Mouse (Mus musculus) kidney, postnatal 36 days (tissue): ENCODE measurements at regions not wholly inside any gene's neighbourhood (a gene's known extent, or its start where the extent isn't known, plus 50 kb on each side); places are given as distances from the start of the nearest gene placed in this dataset.

Experiments used
- DNase-seq, 2 experiments: peaks; one replicate each; pipeline ENCODE4 v3.0.0; 2021 to 2022; ENCODE audit warnings: mixed read lengths in 2 of 2

DNA sequence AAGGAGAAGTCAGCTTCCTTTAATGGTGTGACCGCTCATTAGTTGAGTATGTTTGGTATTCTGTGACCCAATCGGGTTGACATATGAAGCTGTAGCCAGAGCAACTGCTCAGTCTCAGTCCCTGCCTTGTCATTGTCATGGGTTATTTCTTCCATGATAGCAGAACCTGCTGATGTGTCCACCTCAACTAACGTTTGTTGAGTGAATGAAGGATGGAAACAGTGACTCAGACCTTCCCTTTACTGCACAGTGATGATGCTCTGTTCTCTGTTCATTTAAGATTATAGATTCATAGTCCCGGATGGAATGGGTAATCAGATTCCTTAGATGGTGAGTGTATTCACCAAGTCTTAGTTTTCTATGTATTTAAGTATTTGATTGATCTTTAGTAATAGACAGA lies 493.3 kb upstream of the Adamts16 start:
- no peak for DNase-seq

GRCm38 (mm10) chr13:71333146-71333545 lies 491.5 kb upstream of the Adamts16 start:
- no peak for DNase-seq

GRCm38 (mm10) chr13:71330321-71330720 lies 488.7 kb upstream of the Adamts16 start:
- no peak for DNase-seq

DNA sequence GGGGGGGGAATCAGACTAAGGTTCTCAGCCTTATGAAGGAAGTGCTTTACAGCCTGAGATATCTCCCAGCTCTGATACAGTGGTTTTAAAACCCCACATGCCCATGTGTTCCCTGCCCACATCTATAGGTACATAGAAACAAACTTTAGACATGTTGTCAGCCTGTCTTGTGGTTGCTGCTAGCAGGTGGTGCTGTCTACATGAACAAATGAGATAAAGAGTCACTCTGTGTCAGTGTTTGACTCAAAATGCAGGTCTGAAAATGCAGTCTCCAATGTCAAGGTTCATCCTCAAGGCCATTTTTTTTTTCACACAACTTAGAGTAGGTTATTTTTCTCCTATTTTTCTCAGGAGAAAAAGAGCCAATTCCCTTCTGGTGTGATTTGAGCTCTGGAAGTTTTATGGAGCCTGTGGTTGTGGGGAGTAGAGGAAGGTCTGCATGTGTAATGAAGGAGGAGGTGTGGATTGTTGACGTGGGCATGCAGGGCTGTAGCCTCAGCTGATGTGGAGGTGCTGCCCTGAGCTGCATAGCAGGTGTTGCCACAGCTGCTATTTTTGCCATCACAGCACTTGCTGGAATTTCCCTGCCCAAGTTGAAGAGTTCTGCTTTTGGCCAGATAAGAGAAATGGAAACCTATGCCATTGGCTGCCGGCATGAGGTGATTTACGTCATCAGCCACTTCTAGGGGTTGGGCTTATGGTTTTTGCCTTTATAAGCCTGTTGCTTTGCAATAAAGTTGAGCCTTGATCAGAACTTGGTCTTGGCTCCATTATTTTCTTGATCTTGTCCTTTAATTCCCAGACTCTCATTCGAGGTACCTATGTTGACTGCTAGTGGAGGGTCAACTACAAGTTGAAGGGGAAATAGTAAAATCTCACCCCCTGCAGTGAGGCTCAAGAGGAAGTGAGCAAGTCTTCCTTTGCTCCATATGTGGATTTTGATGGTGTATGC lies 486.5 kb upstream of the Adamts16 start:
- no peak for DNase-seq

GRCm38 (mm10) chr13:71320489-71320888 lies 478.9 kb upstream of the Adamts16 start:
- no peak for DNase-seq

DNA sequence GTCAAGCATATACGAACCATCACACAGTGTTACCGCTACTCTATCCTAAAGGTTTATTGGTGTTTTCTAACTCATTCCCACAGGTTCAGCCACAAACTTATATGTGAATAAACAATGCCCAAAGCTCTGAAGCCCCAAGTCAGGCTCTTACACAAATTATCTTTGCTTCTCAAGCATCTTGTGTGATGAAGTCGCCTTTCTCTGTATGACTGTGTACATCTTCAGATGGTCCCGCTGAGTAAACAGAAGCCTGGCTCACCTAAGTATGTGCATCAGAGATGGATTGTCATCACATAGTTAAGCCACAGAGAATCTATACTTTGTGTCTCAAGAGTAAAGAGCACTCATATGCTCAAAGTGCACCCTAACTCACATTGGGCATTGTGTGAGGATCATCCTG lies 462.3 kb upstream of the Adamts16 start:
- DNase-seq: no peak

DNA sequence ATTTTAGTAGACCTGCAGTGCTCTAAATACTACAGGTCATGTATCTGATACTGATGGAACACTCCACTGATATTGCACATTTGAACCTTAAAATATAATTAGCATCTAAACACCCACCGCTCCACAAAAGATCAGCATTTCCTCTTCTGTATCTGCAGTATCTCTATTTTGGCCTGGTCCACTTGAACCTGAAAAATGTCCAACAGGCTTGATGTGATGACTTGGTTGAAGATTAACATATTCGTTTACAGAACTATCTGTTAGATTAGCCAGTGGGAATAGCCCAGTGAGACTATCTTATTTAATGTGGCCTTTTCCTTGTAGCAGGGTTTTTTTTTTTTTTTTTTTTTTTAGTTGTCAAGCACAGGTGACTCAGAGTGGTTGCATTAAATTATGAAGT lies 434.4 kb upstream of the Adamts16 start:
- DNase-seq: no peak

GRCm38 (mm10) chr13:71274139-71274538 lies 432.5 kb upstream of the Adamts16 start:
- DNase-seq: no peak

DNA sequence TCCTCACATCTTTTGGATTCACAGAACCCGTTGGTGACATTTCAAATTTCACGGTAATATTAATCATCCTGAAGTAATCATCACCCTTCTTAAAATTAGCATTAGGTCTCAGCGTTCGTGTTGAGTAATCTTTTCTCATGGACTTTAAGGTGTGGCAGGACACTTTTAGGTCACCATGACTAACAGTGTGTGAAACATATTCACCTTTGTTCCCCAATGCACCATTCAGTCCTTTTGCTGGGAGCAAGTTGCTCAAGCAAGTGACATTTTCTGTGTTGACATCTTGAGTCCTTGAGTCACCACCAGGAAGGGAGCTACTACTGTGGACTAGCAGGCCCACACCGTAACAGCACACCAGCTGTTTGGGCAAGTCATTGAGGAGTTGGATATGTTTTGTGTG lies 431.9 kb upstream of the Adamts16 start:
- DNase-seq: peak; percentile 15 to 29

DNA sequence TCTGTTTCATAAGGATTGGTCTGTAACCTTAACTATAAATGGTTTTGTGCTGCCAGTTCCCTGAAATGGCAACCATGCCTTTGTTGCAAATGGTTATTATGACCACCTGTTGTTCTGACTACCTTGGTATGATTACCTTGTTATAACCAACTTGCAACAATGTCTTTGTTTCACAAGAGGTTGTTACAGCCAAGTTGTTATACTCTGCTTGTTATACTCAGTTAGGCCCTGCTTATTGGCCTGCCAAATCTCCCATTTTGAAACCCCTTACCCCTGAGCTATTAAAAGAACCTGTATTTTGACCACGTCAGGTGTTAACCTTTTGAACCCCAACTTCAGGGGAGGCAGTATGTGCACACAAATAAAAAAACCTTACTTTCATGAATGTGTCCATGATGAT lies 431.5 kb upstream of the Adamts16 start:
- no peak for DNase-seq

DNA sequence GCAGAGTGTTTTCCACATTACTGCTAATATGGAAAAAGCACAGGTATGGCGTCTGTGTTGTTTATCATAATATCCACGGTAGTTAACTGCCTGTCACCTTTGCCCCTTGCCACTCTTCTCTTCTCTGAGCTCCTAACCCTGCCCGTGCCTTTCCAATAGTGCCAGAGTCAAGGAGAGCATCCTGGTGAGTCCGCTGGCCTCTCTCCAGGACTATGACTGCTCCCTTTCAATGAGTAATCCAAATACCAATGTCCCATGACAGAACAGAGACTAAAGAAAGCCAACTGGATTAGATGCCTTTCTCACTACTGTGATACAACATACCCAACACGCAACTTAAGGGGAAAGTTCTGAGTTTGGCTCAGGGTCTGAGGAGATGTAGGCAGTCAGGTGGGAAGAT lies 430.8 kb upstream of the Adamts16 start:
- peak; percentile 86 to 93 for DNase-seq

GRCm38 (mm10) chr13:71271727-71272418 lies 430.3 kb upstream of the Adamts16 start:
- DNase-seq: peak; percentile 61 to 73

DNA sequence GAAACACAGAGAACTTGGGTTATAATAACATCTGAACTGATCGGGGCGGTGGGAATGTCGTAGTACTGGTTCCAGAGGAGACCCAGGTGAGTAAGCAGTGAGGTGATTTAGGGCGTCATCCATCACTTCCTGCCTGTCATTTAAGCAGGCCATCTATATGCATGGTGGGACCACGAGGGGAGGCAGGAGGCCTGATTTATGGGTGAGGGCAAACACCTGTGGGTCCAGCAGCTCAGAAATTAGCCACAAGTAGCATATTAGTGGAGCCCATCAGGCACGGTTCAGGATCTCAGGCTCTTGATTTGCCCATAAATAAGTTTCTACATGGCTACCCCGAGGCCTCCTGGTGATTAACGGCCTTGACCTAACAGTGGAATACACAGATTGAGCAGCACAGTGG lies 428.8 kb upstream of the Adamts16 start:
- DNase-seq: peak; percentile 43 to 74

DNA sequence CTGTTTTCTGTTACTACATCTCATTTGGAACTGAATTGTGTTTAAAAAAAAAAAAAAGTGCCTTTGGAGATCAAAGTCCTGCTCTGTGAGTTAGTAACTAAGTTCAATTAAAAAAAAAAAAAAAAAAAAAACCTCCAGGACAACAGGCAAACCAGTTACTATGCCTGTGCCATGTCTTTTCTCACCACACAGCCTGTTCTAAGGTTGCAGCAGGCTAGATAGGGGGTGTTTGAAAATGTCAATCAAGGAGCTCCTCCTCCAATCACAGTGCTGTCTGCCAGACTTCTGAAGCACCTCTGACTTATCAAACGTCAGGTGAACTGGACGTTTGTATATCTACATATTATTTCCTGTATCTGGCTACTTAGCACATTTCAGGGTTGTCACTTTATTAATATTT lies 427.9 kb upstream of the Adamts16 start:
- DNase-seq: peak; percentile 31 to 41

DNA sequence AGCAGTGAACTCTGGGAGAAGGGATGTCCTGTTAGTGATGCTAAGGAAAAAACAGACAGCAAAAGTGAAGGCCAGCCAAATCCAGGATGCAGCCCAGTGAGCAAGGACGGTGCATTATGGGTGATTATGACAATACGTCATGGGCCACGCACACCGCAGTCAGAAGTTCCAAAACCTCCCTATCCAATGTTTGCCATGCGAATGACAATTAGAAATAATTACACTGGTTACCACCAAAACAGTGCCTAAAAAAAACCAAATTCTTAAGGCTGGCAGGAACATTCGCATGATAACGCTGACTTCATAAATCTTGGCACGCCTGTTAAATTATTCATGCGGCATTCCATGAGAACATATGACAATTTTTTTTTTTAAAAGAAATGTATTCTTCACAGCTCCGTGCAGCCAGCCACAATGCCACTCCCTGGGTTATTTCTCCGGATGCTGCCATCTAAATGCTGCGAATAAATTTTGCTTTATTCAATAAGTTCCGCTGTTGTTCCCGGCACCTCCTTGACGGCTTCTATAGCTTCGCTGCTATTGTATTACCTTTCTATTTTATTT lies 421.8 kb upstream of the Adamts16 start:
- DNase-seq: no peak

GRCm38 (mm10) chr13:71262575-71263295 lies 421.1 kb upstream of the Adamts16 start:
- DNase-seq: no peak

GRCm38 (mm10) chr13:71254016-71254415 lies 412.4 kb upstream of the Adamts16 start:
- peak in 1 of 2 experiments; percentile 19 for DNase-seq

DNA sequence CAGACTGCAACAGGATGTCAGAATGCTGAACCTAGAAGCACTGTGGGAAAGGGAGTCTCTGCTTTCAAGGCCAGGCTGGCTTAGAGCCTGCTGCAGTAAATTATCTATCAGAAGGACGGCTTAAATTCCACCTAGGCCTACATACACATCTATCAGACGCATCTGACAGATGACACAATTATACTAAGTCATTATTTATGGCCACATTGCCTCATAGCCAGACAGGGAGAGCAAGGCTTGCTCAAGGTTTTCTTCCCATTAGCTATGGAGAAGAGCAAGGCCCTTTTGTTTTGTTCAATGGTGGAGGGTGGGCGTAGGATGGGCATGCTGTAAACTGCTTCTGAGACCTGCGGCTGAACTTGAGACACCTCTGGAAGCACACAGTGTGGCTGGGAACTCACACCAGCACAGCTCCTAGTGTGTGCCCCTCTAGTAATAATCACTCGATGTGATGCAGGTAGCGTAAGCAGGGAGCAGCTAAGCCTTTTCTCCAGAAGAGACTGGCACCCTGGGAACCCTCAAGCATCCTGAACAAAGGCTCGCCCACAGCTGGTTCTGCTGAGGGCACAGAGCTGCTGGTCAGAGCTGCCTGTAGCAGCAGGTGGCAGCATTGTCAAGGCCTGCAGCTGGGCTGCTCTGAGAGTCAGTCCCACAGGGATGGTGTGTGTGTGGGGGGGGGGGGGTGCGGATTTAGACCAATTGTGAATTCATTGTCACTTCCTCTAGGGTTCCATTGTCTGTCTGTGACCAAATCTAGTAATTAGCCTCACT lies 406.8 kb upstream of the Adamts16 start:
- DNase-seq: peak; percentile 51 to 72

DNA sequence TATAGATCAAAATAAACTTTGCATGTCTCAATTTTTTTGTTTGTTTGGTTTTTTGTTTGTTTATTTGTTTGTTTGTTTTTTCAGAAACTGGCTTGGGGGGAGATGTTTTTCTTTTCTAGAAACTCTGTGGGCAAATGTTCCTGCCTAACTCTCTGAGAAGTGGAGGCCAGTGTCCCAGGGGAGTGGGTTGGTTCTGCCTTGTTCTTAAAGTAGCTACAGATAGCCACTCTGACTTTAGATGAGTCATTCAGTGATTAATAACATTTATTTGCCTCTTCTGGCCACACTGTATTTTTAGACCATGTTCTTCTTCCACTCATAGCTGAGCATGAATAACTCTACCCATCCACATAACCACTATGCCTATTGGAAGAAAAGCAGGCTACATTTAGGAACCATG lies 405.6 kb upstream of the Adamts16 start:
- DNase-seq: no peak

DNA sequence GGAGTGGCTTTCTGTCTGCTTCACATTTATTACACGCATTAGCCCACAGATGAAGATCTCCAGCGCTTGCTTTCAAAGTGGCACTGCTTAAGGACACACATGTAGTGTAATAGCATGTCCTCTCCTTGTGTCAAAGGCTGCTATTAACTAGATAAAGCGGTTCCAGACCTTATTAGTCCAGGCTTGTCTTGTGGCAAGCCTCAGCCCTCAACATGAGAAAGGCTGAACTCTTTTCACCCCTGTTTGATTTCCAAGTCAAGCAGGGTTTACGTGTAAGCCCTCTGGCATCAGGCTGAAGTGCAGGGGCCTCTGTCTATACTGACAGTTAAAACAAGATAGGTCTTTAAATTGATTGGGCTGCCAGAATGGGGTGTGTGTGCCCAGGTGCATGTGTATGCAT lies 403.7 kb upstream of the Adamts16 start:
- no peak for DNase-seq

GRCm38 (mm10) chr13:71239782-71240181 lies 398.2 kb upstream of the Adamts16 start:
- DNase-seq: no peak

DNA sequence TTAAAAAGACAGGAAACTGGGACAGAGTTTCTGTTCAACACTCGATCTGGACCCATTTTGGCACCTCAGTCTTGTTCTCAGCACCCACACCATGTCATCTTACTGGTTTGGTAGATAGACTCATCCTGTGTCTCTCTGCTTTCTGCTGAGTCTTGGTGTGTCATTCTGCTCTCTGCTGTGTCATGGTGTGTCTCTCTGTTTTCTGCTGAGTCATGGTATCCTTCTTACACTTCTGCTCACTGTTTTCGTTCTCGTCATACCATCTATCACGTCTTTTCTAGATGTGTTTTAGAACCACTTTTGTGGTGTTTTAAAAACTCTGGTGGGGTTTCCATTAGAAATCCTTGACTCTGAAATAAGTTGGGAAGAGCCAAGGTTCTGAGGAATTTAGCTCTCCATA lies 393.7 kb upstream of the Adamts16 start:
- no peak for DNase-seq
